Mouse (Mus musculus) thymus, postnatal 14 days (tissue): ENCODE data around the gene Sccpdh.
A peak's percentile ranks its signal among the peaks of the same experiment; 100 is the strongest.
"Not testable (repeated sequence)": the region's sequence is repeated elsewhere in the genome, so short reads cannot be mapped to it uniquely, and the experiment has no call there.

ENCODE experiments used
- DNase-seq: peaks from one replicate; pipeline ENCODE4 v3.0.0; 2021

Gene Sccpdh

GRCm38 (mm10) chr1:179668013-179668805 is at the start of gene Sccpdh:
Gene Sccpdh (plus strand): TSS chr1:179668210.
- DNase-seq: peak; percentile 84

DNA sequence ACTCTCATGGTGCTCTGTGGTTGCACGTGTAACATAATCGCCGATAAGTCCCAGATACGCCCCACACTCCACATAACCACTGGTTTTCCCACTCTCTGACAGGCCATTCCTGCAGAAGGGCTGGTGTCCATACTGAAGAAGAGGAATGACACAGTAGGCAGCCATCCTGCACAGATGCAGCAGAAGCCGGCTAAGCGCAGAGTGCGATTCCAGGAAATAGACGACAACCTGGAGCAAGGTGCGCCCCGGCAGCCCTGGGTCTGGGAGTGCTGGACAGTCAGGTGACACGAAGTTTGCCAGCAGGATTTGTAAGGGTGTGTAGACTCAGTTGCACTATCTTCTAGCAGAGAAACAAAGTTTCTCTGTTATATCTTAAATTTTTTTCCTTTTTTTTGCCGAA is 45.3 kb upstream of the Sccpdh start:
- no peak for DNase-seq

- DNase-seq: peak; percentile 72
Observed at GRCm38 (mm10) chr1:179623657-179624056, 44.4 kb upstream of the Sccpdh start.

- peak; percentile 64 for DNase-seq
Observed at GRCm38 (mm10) chr1:179624354-179624753, 43.7 kb upstream of the Sccpdh start.

- no peak for DNase-seq
Observed at GRCm38 (mm10) chr1:179627855-179628254, 40.2 kb upstream of the Sccpdh start.

- DNase-seq: no peak
Observed at GRCm38 (mm10) chr1:179628438-179629106, 39.4 kb upstream of the Sccpdh start.

GRCm38 (mm10) chr1:179629276-179629675 is 38.7 kb upstream of the Sccpdh start:
- no peak for DNase-seq

GRCm38 (mm10) chr1:179632746-179633413 is 35.1 kb upstream of the Sccpdh start:
- DNase-seq: no peak

DNA sequence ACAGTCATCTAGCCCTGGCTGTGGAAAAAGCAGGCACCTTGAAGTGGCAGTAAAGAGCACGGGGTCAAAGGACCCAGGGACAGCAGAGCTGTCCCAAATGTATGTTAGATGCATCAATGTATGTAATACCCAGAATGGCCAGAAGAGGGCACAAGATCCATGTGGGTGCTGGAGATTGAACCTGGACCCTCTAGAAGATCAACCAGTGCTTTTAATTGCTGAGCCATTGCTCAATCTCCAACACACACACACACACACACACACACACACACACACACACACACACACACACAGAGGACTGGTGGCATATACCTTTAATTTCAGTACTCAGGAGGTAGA is 34.6 kb upstream of the Sccpdh start:
- peak; percentile 61 for DNase-seq

GRCm38 (mm10) chr1:179634159-179634558 is 33.9 kb upstream of the Sccpdh start:
- no peak for DNase-seq

GRCm38 (mm10) chr1:179642726-179643125 is 25.3 kb upstream of the Sccpdh start:
- DNase-seq: no peak

DNA sequence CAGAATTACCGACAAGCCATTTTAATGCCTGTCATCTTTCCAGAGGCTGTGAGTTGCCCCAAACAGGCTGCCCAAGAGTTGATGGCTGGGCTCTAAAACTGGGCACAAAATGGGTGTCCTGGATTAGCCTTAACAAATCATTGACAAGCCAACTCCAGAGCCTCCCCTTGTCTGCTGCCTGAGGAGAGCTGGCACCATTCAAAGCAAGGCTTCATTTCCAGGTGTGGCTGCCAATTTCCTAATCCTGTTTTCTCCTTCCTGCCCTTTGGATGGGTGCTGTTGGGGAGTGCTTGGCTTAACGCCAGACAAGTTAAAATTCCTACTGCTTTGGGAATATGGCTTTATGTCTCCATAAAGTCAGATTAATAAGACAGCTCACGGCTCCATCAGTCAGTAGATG is 23.9 kb upstream of the Sccpdh start:
- no peak for DNase-seq

- DNase-seq: peak; percentile 81
Observed at GRCm38 (mm10) chr1:179645101-179645979, 22.7 kb upstream of the Sccpdh start.

DNA sequence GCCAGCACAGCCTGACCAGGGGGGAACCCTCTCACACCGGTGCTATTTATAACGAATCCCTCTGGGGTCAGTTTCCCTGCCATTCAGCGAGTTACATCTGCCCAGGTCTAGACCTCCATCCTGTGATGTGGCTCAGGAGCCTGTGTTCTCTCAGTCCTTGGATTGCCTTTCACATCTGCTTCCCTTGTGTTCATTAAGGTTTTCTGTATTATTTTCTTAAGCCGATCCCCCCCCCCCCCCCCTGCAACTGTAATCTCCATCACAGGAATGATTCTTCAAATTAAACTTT is 22.1 kb upstream of the Sccpdh start:
- DNase-seq: no peak

GRCm38 (mm10) chr1:179648678-179649077 is 19.3 kb upstream of the Sccpdh start:
- not testable (repeated sequence) for DNase-seq

GRCm38 (mm10) chr1:179649324-179649723 is 18.7 kb upstream of the Sccpdh start:
- peak; percentile 1 for DNase-seq

DNA sequence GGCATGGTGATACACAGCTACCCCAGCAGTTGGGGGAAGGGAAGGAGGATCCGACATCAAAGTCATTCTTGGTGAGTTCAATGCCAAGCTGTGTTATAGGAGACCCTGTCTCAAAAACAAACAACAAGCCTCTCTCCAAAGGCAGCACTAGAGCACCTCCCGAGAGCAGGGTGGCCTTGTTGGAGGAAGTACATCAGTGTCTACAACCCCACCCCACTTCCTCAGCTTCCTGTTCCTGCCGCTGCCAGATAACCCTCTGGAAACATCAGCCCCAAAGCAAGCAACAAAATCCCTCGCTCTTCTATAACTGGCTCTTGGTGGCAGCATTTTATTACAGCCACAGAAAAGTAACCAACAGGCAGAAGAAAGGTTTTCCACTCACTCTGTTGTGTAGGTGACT is 17.7 kb upstream of the Sccpdh start:
- DNase-seq: no peak

DNA sequence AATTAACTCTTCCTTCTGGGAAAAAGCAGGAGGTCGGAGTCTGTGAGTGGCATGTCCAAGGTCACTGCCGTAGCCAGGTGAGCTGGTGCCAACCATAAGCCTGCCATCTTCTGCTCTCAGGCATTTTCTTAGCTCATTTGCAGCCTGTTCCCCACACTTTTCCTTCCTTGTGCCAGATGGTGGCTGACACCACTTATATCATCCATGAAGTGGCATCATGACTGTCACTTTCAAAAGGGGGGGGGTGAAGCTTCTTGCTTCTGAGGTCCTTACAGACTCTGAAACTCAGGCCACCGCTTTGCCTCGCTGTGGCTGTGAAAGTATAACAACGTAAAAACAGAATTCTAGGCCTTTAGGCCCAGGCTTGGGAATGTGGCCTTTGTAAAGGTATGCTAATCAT is 16.8 kb upstream of the Sccpdh start:
- peak; percentile 1 for DNase-seq

DNA sequence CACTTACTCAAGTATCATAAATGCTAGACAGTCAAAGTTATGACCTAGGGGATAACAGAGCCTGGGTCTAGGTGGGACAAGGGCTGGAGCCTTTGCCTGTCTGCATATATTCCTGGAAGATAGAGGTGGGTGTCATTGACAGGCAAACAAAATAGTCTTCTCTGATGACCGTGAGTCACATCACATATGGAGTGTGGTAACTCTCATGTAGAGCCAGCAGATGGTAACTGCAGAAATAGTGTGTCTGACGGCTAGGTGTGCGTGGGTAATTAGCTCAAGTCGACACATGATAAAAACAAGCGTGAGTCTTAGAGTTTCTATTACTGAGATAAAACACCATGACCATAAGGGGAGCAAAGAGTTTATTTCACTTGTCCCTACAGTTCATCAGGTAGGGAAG is 4.9 kb upstream of the Sccpdh start:
- no peak for DNase-seq

DNA sequence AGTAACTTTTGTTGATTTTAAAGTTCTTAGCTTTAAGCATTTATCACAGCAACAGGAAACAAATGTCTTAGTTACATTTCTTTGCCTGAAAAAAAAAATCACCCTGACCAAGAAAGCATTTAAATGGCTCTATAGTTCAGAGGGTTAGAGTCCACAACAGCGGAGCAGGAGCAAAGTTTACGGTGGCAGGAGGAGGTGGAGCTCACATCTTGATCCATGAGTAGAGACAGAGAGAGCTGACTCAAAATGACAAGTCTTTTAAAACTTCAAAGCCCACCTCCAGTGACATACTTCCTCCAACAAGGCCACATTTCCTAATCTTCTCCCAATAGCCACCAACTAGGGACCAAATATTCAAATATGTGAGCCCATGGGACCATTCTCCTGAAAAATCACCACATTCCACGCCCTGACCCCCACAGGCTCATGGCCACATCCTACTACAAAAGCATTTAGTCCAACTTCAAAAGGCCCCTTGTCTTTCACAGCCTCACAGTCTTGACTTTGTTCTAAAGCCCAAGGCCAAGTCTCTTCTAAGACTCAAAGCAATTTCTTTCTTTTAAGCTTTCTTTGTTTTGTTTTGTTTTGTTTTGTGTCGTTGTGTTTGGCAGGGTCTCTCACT is 3.6 kb upstream of the Sccpdh start:
- DNase-seq: no peak

GRCm38 (mm10) chr1:179666971-179667370 is 1.0 kb upstream of the Sccpdh start:
- no peak for DNase-seq

GRCm38 (mm10) chr1:179667450-179667849 is 560 bp upstream of the Sccpdh start:
- no peak for DNase-seq
